Mouse (Mus musculus): ENCODE measurements at regions not wholly inside any gene's neighbourhood (a gene's known extent, or its start where the extent isn't known, plus 50 kb on each side); places are given as distances from the start of the nearest gene placed in this dataset.

DNA sequence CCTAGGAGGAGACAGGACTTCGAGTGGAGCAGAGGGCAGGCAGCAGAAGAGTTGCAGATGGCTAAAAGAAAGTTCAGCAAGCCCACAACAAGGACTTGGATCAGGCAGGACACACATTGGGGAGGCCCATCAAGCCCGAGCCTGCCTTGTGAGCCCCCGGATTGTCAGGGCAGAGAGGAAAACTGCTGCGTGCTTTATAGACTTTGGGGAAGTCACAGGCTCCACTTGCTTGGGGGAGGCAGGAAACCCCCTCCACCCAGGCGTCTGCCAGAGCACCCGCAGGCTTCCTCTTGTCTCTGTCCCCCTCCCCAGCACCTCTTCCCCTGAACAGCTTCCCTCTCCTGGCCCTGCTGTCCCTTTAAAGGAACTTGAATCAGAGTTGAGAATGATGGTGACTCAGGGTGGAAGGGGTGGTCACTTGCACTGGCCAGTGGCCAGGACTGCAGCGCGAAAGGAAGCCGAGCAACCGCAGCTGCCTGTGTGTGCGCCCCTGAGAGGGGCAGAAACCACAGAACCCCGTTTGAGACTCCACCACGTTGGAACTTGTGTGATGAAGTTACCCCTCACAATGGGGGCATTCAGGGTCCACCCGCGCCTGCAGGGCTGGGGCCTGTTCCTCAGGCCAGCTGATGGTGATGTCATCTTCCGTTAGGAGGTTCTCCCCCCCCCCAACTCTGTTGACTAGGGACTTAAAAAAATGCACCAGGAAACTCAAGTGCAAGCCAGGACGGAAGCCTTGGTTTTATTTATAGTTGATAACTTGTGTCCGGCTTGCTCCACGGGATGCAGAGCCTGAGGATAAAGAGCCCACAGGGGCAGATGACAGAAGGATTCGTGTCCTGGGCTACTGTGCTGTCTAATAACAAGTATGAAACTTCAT, 96.4 kb downstream of the 1810010D01Rik start:
- TF ChIP-seq CTCF (conservative IDR thresholded peaks at IDR 0.05; ENCODE audit: insufficient read depth, insufficient read length, low read depth, low read length) (no peak), POLR2A (IDR thresholded peaks at IDR 0.05; ENCODE audit: low read depth, low read length) (peak; percentile 8)
